Mouse (Mus musculus): ENCODE results near the gene Treml2.

GRCm38 (mm10) chr17:48267591-48267990, 31.7 kb upstream of the Treml2 start:
- TF ChIP-seq GATA1 (IDR thresholded peaks at IDR 0.05; ENCODE audit: low read length) = no peak
- no peak for TF ChIP-seq TAL1 (IDR thresholded peaks at IDR 0.05; ENCODE audit: low read length)

All from erythroblast, embryonic 14.5 days (primary cell).